Mouse (Mus musculus): ENCODE results near the gene Selenos.
A peak's percentile ranks its signal among the peaks of the same experiment; 100 is the strongest.
"Not testable (repeated sequence)": the region's sequence is repeated elsewhere in the genome, so short reads cannot be mapped to it uniquely, and the experiment has no call there.

The Selenos gene

GRCm38 (mm10) chr7:66079364-66080230, at the start of gene Selenos:
Gene Selenos, plus strand, starts transcription at chr7:66079649.
- DNase-seq = peak; percentile 96

GRCm38 (mm10) chr7:66036809-66037208, 42.6 kb upstream of the Selenos start:
- DNase-seq = no peak

GRCm38 (mm10) chr7:66038261-66038660, 41.2 kb upstream of the Selenos start:
- DNase-seq = no peak

- DNase-seq = no peak
These were observed 40.7 kb upstream of the Selenos start for GRCm38 (mm10) chr7:66038730-66039129.

- no peak for DNase-seq
These were observed 39.2 kb upstream of the Selenos start for GRCm38 (mm10) chr7:66040026-66040814.

GRCm38 (mm10) chr7:66043552-66044459, 35.6 kb upstream of the Selenos start, which contains the start of gene Gm45213:
Gene Gm45213, plus strand, starts transcription at chr7:66043602.
- peak; percentile 33 for DNase-seq

- DNase-seq = no peak
These were observed 34.8 kb upstream of the Selenos start for GRCm38 (mm10) chr7:66044617-66045016.

- no peak for DNase-seq
These were observed 32.2 kb upstream of the Selenos start for GRCm38 (mm10) chr7:66046921-66047918.

- DNase-seq = no peak
These were observed 31.5 kb upstream of the Selenos start for GRCm38 (mm10) chr7:66047975-66048374.

- DNase-seq = no peak
These were observed 30.8 kb upstream of the Selenos start for GRCm38 (mm10) chr7:66048446-66049230.

GRCm38 (mm10) chr7:66053946-66054483, 25.4 kb upstream of the Selenos start:
- no peak for DNase-seq

GRCm38 (mm10) chr7:66055356-66055755, 24.1 kb upstream of the Selenos start:
- DNase-seq = not testable (repeated sequence)

- no peak for DNase-seq
These were observed 20.7 kb upstream of the Selenos start, which contains the start of gene Snrpa1 for GRCm38 (mm10) chr7:66058703-66059102. Gene Snrpa1, plus strand, starts transcription at chr7:66059003.

- peak; percentile 92 for DNase-seq
These were observed 19.1 kb upstream of the Selenos start for GRCm38 (mm10) chr7:66060066-66060956.

- DNase-seq = no peak
These were observed 18.4 kb upstream of the Selenos start for GRCm38 (mm10) chr7:66061057-66061456.

GRCm38 (mm10) chr7:66076411-66076810, 3.0 kb upstream of the Selenos start:
- no peak for DNase-seq

- no peak for DNase-seq
These were observed 773 bp downstream of the Selenos start for GRCm38 (mm10) chr7:66080231-66080613.

GRCm38 (mm10) chr7:66083757-66084156, 4.3 kb downstream of the Selenos start:
- DNase-seq = no peak

- no peak for DNase-seq
These were observed 5.1 kb downstream of the Selenos start for GRCm38 (mm10) chr7:66084546-66084945.

Data from thymus, postnatal 14 days (tissue).